Mouse (Mus musculus): Measurements from ENCODE around the gene Plekhd1. TPM values are rescaled to one million over a fixed set of nuclear protein-coding genes. Genes with fewer than 3 reads are reported as not detected.

The Plekhd1 gene
- polyA plus RNA-seq, 1 experiment from 2014 or later = 11.6 TPM

GRCm38 (mm10) chr12:80691671-80692091, 710 bp upstream of the Plekhd1 start:
- 16% methylated on average over 12 of the region's 12 CpGs for WGBS
- ATAC-seq = peak; percentile 93
- Histone ChIP-seq H3K4me2 (replicated peaks; ENCODE audit: low read depth, low read length) (peak overlapping the region; percentile 66), H3K9ac (replicated peaks; ENCODE audit: low read depth) (0 out of 2 replicates have a peak overlapping the region, but pooled peaks have one; percentile 23), H3K9me3 (ENCODE audit: low read length) (no peaks in the 10 kb centered on the region), H3K4me3 (ENCODE audit: low read depth, low read length) (peak overlapping the region; percentile 38), H3K36me3 (ENCODE audit: insufficient read depth, low read length) (no peaks in the 10 kb centered on the region), H3K27ac (ENCODE audit: low read length) (peak overlapping the region; percentile 90), H3K27me3 (replicated peaks; ENCODE audit: insufficient read depth, low read length) (peaks cover 20% of the 10 kb centered on the region; the same call in 1 of the 2 replicates), H3K4me1 (ENCODE audit: insufficient read depth, low read depth, low read length) (peaks cover 14% of the 10 kb centered on the region; the same call in 1 of the 2 replicates)
- TF ChIP-seq EP300 (IDR thresholded peaks at IDR 0.05) (peak; percentile 78), CTCF (IDR thresholded peaks at IDR 0.05) (no peak)
- DNase-seq (ENCODE audit: low spot score) = peak; percentile 96

GRCm38 (mm10) chr12:80693700-80694099, 1.3 kb downstream of the Plekhd1 start:
- peaks cover 14% of the 10 kb centered on the region; the same call in 1 of the 2 replicates for H3K4me1 ChIP-seq (ENCODE audit: insufficient read depth, low read depth, low read length)
- peak overlapping the region; percentile 38; the same call in 1 of the 2 replicates for H3K4me3 ChIP-seq (ENCODE audit: low read depth, low read length)
- WGBS = 35% methylated on average over 2 of the region's 2 CpGs
- DNase-seq (ENCODE audit: low spot score) = no peak
- peaks cover 20% of the 10 kb centered on the region; the same call in 1 of the 2 replicates for H3K27me3 ChIP-seq (replicated peaks; ENCODE audit: insufficient read depth, low read length)
- peak overlapping the region; percentile 66 for H3K4me2 ChIP-seq (replicated peaks; ENCODE audit: low read depth, low read length)
- no peak for ATAC-seq
- no peaks in the 10 kb centered on the region for H3K9me3 ChIP-seq (ENCODE audit: low read length)
- H3K9ac ChIP-seq (replicated peaks; ENCODE audit: low read depth) = no peak overlapping the region
- H3K36me3 ChIP-seq (ENCODE audit: insufficient read depth, low read length) = no peaks in the 10 kb centered on the region
- TF ChIP-seq CTCF (IDR thresholded peaks at IDR 0.05) (no peak), EP300 (IDR thresholded peaks at IDR 0.05) (no peak)
- H3K27ac ChIP-seq (ENCODE audit: low read length) = no peak overlapping the region

GRCm38 (mm10) chr12:80695004-80695403, 2.6 kb downstream of the Plekhd1 start:
- 74% methylated on average over 3 of the region's 3 CpGs for WGBS
- H3K4me3 ChIP-seq (ENCODE audit: low read depth, low read length) = no peak overlapping the region
- no peak for DNase-seq (ENCODE audit: low spot score)
- H3K27me3 ChIP-seq (replicated peaks; ENCODE audit: insufficient read depth, low read length) = peaks cover 20% of the 10 kb centered on the region; the same call in 1 of the 2 replicates
- H3K27ac ChIP-seq (ENCODE audit: low read length) = no peak overlapping the region
- H3K9ac ChIP-seq (replicated peaks; ENCODE audit: low read depth) = no peak overlapping the region
- ATAC-seq = no peak
- no peaks in the 10 kb centered on the region for H3K9me3 ChIP-seq (ENCODE audit: low read length)
- no peak overlapping the region for H3K4me2 ChIP-seq (replicated peaks; ENCODE audit: low read depth, low read length)
- peaks cover 14% of the 10 kb centered on the region; the same call in 1 of the 2 replicates for H3K4me1 ChIP-seq (ENCODE audit: insufficient read depth, low read depth, low read length)
- H3K36me3 ChIP-seq (ENCODE audit: insufficient read depth, low read length) = no peaks in the 10 kb centered on the region
- TF ChIP-seq EP300 (IDR thresholded peaks at IDR 0.05) (no peak), CTCF (IDR thresholded peaks at IDR 0.05) (no peak)

- ATAC-seq (no peak), DNase-seq (ENCODE audit: low spot score) (no peak)
- no peaks in the 10 kb centered on the region for H3K9me3 ChIP-seq (ENCODE audit: low read length)
- H3K4me1 ChIP-seq (ENCODE audit: insufficient read depth, low read depth, low read length) = no peaks in the 10 kb centered on the region
- no peak overlapping the region for H3K9ac ChIP-seq (replicated peaks; ENCODE audit: low read depth)
- no peak overlapping the region for H3K4me2 ChIP-seq (replicated peaks; ENCODE audit: low read depth, low read length)
- WGBS = 80% methylated on average over 5 of the region's 5 CpGs
- no peak overlapping the region for H3K4me3 ChIP-seq (ENCODE audit: low read depth, low read length)
- TF ChIP-seq EP300 (IDR thresholded peaks at IDR 0.05) (no peak), CTCF (IDR thresholded peaks at IDR 0.05) (peak; percentile 27; the same call in 1 of the 2 replicates)
- H3K27me3 ChIP-seq (replicated peaks; ENCODE audit: insufficient read depth, low read length) = peaks cover under 1% of the 10 kb centered on the region; the same call in 1 of the 2 replicates
- no peak overlapping the region for H3K27ac ChIP-seq (ENCODE audit: low read length)
- H3K36me3 ChIP-seq (ENCODE audit: insufficient read depth, low read length) = no peaks in the 10 kb centered on the region
Measured at GRCm38 (mm10) chr12:80698526-80699143, 6.2 kb downstream of the Plekhd1 start.

GRCm38 (mm10) chr12:80699144-80699531, 6.7 kb downstream of the Plekhd1 start:
- no peak overlapping the region for H3K4me3 ChIP-seq (ENCODE audit: low read depth, low read length)
- H3K9me3 ChIP-seq (ENCODE audit: low read length) = no peaks in the 10 kb centered on the region
- no peak overlapping the region for H3K27ac ChIP-seq (ENCODE audit: low read length)
- H3K9ac ChIP-seq (replicated peaks; ENCODE audit: low read depth) = no peak overlapping the region
- H3K4me2 ChIP-seq (replicated peaks; ENCODE audit: low read depth, low read length) = no peak overlapping the region
- no peaks in the 10 kb centered on the region for H3K27me3 ChIP-seq (replicated peaks; ENCODE audit: insufficient read depth, low read length)
- DNase-seq (ENCODE audit: low spot score) (no peak), ATAC-seq (no peak)
- H3K4me1 ChIP-seq (ENCODE audit: insufficient read depth, low read depth, low read length) = no peaks in the 10 kb centered on the region
- 62% methylated on average over 2 of the region's 2 CpGs for WGBS
- no peaks in the 10 kb centered on the region for H3K36me3 ChIP-seq (ENCODE audit: insufficient read depth, low read length)
- no peak for TF ChIP-seq EP300 (IDR thresholded peaks at IDR 0.05)
- TF ChIP-seq CTCF (IDR thresholded peaks at IDR 0.05) = no peak

GRCm38 (mm10) chr12:80701332-80701731, 8.9 kb downstream of the Plekhd1 start:
- Histone ChIP-seq H3K4me1 (ENCODE audit: insufficient read depth, low read depth, low read length) (no peaks in the 10 kb centered on the region), H3K4me2 (replicated peaks; ENCODE audit: low read depth, low read length) (no peak overlapping the region), H3K9ac (replicated peaks; ENCODE audit: low read depth) (no peak overlapping the region), H3K4me3 (ENCODE audit: low read depth, low read length) (no peak overlapping the region), H3K36me3 (ENCODE audit: insufficient read depth, low read length) (no peaks in the 10 kb centered on the region), H3K27ac (ENCODE audit: low read length) (no peak overlapping the region), H3K9me3 (ENCODE audit: low read length) (no peaks in the 10 kb centered on the region), H3K27me3 (replicated peaks; ENCODE audit: insufficient read depth, low read length) (no peaks in the 10 kb centered on the region)
- DNase-seq (ENCODE audit: low spot score) = peak; percentile 39
- ATAC-seq = peak; percentile 49
- 43% methylated on average over 7 of the region's 7 CpGs for WGBS
- TF ChIP-seq EP300 (IDR thresholded peaks at IDR 0.05) = no peak
